Mouse (Mus musculus) natural killer cell, adult 2 months (primary cell): Measurements from ENCODE around the gene Armt1.
"Not testable (repeated sequence)": the region's sequence is repeated elsewhere in the genome, so short reads cannot be mapped to it uniquely, and the experiment has no call there.

Experiments
- DNase-seq, 2 experiments: peaks; one replicate each; pipeline ENCODE4 v3.0.0; 2022; ENCODE audit warnings: low spot score in 2 of 2

The Armt1 gene

DNA sequence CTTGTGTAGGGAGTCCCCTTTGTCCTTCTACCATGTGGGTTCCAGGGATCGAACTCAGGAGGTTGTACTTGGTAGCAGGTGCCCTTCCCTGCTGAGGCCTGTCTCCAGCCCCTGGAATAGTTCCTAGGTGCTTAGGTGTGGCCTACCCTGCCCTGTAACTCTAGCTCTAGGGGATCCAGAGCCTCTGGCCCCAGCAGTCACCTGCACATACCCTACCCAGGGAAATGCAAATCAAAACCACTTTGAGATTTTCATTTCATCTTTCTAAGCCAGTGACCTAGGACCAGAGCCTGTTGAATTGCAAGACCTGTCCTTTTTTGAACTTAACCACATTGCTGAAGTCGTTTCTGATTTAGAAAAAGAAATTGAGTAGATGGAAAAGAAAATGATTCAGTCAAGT lies 1.6 kb downstream of the Armt1 start:
- not testable (repeated sequence) for DNase-seq

DNA sequence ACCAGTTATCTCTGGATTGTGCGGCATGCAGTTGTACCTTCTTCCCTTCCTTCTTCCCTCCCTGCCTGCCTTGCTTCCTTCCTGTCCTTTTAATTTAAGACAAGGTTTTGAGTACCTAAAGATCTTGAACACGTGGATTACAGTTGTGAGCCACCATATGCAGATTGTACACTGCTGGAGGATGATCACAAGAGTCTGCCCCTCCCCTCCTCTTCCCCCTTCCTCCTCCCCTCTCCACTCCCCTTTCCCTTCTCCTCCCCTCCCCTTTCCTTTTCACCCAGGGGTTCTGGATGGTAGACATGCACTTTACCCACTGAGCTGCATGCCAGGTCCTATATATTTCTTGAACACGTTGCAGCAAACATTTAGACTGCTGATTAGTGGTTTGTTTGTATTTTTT lies 3.1 kb downstream of the Armt1 start:
- no peak for DNase-seq

DNA sequence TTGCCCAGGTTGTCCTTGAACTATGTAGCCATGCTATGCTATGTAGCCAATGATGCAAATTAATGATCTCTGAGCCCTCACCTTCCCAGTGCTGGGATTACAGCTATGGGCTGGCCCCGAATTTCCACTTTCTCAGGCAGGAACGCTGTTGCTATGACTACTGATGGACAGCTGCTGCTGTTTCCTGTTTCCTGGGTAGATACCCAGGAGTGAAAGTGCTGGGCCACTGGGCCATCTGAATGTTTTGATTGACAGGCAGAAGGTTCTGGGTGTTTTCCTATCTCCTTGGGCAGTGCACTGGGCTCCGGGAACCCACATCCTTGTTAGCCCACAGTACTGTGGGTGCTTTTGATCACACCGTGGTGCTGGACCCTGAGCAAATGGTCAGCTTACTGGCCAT lies 24.1 kb downstream of the Armt1 start:
- peak in 1 of 2 experiments; percentile 25 for DNase-seq

DNA sequence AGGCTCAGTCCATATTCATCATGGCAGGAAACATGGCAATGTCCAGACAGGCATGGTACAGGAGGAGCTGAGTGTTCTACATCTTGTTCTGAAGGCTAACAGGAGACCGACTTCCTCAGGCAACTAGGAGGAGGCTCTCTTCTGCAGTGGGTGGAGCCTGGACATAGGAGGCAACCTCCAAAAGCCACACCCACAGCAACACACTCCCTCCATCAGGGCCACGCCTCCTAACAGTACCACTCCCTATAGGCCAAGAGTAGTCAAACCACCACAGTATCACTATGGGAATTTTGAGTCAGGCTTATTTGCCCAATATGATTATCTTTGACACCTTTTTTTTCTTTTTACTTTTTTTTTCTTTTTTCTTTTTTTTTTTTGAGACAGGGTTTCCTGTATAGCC lies 27.9 kb downstream of the Armt1 start:
- no peak for DNase-seq

DNA sequence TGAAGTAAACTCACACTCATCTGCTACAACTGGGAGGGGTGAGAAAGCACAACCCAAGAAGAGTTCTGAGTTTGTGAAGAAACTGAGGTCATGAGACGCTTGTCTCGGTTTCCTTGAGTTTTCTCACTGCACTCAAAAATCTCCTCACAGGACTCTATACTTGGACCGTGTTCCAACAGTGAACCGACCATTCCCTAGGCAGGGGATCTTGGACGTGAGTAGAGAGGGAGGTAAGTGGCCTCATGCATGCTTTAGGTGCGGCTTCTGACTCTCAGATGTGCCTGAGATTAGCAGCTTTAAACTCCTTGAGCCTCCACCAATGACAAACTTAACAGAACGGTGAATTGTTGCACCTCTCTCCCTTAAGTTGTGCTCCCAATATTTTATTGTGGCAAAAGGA lies 33.5 kb downstream of the Armt1 start:
- DNase-seq = no peak

DNA sequence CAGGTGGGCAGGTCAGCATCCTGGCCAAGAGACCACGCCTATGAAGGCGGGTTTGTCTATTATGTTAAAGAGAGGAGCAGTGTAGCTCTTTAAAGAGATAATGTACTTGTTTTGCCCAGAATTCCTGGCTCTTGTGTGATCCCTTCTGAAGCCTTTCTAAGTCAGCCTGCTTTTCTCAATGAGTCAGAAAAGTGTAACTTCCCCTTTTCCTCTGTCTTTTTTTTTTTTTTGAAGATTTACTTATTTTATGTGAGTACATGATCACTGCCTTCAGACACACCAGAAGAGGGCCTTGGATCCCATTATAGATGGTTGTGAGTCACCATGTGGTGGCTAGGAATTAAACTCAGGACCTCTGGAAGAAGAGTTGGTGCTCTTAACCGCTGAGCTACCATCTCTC lies 37.1 kb downstream of the Armt1 start:
- no peak for DNase-seq

DNA sequence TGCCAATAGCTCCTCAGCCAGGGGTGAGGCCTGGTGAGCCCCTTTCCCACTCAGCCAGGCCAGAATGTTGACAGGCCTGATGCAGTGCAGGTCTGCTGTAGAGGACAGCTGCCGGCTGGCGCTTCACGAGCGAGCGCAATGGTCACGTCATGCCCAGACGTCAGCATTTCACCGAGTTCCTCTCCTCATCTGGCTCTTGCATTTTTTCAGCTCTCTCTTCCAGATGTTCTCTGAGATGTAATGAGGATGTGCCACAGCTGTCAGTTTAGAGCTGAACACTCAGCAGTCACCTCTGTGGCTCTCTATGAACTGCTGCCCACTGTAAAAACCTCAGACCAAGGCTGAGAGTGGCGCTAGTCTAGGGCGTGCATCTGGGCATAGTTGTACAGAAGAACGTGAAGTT lies 41.3 kb downstream of the Armt1 start:
- no peak for DNase-seq

DNA sequence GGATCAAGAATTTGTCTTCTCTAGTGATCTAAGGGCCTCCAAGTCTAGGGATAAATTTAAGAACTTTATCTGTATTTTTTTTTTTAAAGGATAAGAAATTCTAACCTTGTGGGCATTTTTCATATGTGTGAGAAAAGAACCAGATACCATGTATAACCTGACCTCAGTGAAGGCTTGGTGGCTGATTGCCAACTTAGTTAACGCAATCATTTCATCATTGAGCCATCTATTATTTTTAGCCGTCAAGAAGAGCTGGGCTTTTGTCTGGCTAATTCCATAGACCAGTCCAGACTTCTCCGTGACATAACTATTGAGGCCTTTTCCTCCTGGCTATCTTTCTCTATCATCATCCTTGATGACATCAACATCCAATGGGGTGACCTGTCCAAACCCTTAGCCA lies 43.2 kb downstream of the Armt1 start:
- DNase-seq = no peak

DNA sequence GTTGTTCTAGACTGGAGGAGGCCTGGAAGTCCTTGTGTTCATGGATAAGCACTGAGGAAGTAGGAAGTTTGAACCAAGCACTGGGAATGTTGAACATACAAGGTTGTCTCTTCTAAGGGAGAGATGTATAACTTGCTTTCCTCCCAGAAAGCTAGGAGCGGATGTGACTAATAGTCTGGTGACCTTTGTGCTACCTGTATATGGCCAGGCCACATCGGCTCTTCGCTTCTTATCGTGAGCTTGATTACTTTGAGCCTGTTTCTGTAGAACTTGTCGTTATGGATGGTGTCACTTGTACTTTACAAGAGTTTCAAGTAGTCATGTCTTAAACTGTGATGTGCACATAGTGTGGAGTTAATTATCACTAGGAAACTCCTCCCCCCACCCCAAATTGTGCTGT lies 44.3 kb downstream of the Armt1 start:
- no peak for DNase-seq

DNA sequence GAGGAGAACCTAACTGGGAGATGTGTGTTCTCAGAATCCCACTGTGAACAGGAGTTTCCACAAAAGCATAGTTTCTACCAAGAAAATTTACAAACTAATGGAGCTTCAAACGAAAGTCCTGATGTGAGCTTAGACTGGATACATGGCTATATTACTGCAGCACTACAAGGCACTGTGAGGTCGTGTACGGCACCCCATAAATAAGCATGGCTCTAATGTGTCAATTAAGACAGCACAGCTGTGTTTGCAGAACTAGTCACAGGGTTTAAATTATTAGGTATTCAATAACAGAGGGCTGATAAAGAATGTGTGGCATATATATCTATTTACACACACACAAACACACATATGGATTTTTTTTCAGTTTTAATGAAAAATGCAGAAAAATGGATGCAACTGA lies 48.7 kb downstream of the Armt1 start:
- DNase-seq = no peak

DNA sequence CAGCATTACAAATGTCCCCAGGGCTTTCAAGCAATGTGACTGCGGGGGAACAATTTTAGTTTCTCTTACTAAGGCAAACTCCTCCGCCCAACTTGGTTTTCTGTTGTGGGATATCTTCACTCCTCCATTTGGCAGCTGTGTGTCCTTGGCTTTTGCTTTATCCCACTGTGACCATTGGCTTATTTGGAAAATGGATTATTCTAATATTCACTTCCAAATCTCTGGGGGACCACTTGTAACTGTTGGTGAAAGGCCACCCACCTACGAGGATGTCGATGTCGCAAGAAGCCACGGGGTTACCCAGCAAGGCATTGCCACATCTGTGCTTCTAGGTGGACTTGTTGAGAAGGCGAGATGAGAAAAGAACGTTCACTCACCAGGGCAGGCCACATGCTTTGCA lies 49.4 kb downstream of the Armt1 start:
- DNase-seq = no peak

DNA sequence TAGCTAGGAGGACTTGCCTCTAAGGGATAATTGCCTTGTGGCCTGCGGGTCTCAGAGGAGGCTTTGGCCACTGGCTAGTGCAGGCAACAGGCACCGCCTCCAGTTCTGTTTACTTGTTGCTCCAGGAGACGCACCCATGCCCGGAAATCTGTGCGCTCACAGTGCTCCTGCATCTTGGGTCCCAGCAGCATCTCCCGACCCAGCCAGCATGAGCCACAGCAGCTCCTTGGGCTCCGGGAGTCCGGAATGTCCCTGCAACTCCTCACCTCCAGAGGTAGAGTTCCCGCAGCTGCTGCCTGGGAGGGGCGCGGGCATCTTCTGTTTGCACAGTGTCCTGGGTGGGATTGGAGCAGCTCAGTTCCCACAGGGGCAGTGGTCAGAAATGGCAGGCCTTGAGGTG lies 50.1 kb downstream of the Armt1 start, which contains the start of gene Ccdc170:
Ccdc170 (plus strand) TSS at position 148 of the 400 bp plus-strand sequence.
- no peak for DNase-seq

DNA sequence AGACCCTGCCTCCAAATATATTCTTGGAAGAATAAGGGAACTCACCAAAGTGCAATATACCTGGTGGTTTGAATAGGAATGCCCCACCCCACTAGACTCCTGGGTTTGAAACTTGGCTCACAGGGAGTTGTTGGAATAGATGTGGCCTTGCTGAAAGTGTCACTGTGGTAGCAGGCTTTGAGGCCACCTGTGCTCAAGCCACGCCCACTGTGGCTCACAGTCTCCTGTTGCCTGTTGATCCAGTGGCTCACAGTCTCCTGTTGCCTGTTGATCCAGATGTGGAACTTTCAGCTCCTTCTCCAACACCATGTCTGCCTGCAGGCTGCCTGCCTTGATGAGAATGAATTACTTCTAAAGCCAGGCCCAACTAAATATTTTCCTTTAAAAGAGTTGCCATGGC lies 51.6 kb downstream of the Armt1 start:
- no peak for DNase-seq

DNA sequence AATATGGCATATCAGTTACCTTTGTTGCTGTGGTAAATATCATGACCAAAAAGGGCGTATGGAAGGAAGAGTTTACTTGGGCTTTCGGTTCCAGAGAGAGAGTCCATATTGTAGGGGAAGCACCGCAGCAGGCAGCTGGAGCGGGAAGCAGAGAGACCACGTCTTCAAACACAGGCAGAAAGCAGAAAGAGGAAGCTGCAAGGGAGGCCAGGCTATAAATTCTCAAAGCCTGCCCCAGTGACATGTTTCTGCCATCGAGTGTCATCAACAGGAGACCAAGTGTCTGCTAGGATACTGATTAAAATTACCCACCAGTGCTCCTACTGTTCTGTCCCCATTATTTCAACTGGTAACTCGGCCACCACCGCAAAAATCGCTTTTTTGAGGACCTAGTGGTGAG lies 52.7 kb downstream of the Armt1 start:
- DNase-seq = no peak

DNA sequence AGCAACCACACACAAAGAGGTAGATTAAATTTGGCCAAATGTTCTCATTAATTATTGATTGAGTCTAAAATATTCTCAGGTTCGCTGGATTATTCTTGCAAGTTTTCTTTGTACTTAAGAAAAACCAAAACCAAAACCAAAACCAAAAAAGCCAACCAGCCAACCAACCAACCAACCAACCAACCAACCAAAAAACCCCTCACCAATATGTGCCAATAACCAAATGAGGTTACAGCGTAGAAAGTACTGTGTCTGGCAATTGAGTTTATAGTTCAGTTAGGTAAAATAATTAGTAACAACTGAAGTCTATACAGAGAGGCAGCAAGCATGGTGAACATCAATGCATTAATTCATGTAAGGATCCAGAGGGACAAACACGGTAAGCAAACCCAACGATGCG lies 57.6 kb downstream of the Armt1 start:
- DNase-seq = no peak

DNA sequence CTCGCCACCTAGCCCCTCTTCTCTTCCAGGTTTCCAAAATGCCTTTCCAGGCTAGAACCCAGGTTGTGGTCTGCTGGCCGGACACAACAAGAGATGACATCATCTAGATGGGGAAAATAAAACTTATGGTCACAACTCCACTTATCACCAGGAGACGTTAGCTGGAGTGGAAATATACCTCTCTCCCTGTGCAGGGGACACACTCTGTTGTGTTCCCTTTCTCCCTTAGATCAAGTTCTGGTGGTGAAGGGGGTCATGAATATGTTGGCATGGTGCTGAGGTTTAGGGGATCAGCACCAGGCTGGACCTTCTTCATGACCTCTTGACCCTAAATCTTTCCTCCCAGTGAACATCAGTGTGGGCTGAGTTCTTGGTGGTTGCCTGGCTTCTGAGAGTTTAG lies 59.0 kb downstream of the Armt1 start:
- no peak for DNase-seq

DNA sequence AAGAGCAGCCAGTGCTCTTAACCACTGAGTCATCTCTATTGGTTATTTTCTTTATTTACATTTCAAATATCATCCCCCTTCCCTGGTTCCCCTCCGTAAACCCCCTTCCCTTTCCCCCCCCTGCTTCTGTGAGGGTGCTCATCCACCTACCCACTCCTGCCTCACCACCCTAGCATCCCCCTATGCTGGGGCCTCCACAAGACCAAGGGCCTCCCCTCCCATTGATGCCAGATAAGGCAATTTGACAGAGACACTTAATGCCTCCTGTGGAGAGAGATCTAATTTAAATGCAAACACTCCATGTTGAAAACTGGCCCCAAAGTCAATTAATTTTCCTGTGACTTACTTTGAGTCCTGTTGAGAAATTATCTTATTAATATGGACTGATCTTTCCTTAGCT lies 59.8 kb downstream of the Armt1 start:
- DNase-seq = no peak

DNA sequence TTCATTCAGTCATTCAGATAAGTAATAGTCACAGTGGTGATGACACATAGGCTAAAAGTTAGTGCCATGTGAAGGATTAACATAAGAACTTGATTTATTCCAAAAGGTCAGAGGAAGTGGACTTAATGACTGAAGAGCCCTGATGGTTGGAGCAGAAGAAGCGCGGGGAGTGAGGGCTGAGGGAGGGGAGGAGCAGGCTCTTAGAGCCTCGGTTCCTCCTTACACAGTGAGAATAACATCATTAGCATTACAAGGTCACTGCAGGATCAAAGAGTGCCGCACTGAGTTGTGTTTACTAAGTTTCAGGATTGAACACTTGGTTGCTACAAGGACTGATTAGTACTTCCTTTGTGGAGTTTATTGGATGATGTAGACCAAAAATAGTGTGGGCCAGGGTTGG lies 60.6 kb downstream of the Armt1 start:
- DNase-seq = no peak

DNA sequence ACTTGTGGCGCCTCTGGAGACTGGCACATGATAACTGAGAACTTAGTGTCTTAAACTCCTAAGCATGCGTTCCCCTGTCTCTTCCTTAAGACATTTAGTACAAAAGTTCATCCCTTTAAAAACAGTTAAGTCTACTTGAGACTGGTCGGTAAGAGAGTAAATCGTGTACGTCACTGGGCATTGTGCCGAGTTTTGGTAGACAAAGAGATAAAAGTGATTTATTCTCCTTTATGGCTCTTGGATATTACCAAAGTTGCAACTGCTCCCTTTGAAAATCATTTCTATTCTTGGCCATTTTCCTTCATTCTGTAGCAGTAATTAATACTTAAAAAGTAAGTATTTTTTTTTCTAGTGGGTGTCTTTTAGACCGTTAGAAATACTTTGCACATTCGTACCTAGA lies 71.0 kb downstream of the Armt1 start:
- DNase-seq = no peak
